Mouse (Mus musculus): ENCODE data around the gene Wdr76. TPM values are rescaled to one million over a fixed set of nuclear protein-coding genes. Genes with fewer than 3 reads are reported as not detected.
A peak's percentile ranks its signal among the peaks of the same experiment; 100 is the strongest.

Wdr76 gene
- polyA plus RNA-seq, 1 experiment from 2014 or later, result 12.6 TPM

GRCm38 (mm10) chr2:121551271-121551670 is 44.7 kb downstream of the Wdr76 start:
- no peak overlapping the region for H3K9ac ChIP-seq (ENCODE audit: low read depth, low read length)
- H3K4me1 ChIP-seq (replicated peaks; ENCODE audit: control insufficient read depth, insufficient read depth, low read length), result no peaks in the 10 kb centered on the region
- no peaks in the 10 kb centered on the region for H3K36me3 ChIP-seq (ENCODE audit: control insufficient read depth, insufficient read depth, low read length)
- no peaks in the 10 kb centered on the region for H3K27me3 ChIP-seq (ENCODE audit: control insufficient read depth, insufficient read depth, low read length)
- DNase-seq (ENCODE audit: low spot score), result no peak
- H3K4me2 ChIP-seq (replicated peaks; ENCODE audit: low read depth, low read length), result no peak overlapping the region
- ATAC-seq (ENCODE audit: low FRiP score), result no peak
- 94% methylated on average over 8 of the region's 8 CpGs for WGBS
- no peak overlapping the region for H3K4me3 ChIP-seq (ENCODE audit: low read depth, low read length)
- H3K9me3 ChIP-seq (ENCODE audit: control insufficient read depth, low read length), result no peaks in the 10 kb centered on the region
- no peak overlapping the region for H3K27ac ChIP-seq (ENCODE audit: low read depth, low read length)

GRCm38 (mm10) chr2:121563117-121563516 is 56.6 kb downstream of the Wdr76 start:
- no peak overlapping the region for H3K4me2 ChIP-seq (replicated peaks; ENCODE audit: low read depth, low read length)
- no peak overlapping the region for H3K27ac ChIP-seq (ENCODE audit: low read depth, low read length)
- no peaks in the 10 kb centered on the region for H3K36me3 ChIP-seq (ENCODE audit: control insufficient read depth, insufficient read depth, low read length)
- H3K9me3 ChIP-seq (ENCODE audit: control insufficient read depth, low read length), result no peaks in the 10 kb centered on the region
- WGBS, result 90% methylated on average over 3 of the region's 3 CpGs
- no peaks in the 10 kb centered on the region for H3K27me3 ChIP-seq (ENCODE audit: control insufficient read depth, insufficient read depth, low read length)
- no peak overlapping the region for H3K4me3 ChIP-seq (ENCODE audit: low read depth, low read length)
- ATAC-seq (ENCODE audit: low FRiP score), result no peak
- H3K9ac ChIP-seq (ENCODE audit: low read depth, low read length), result no peak overlapping the region
- no peak for DNase-seq (ENCODE audit: low spot score)
- no peaks in the 10 kb centered on the region for H3K4me1 ChIP-seq (replicated peaks; ENCODE audit: control insufficient read depth, insufficient read depth, low read length)

GRCm38 (mm10) chr2:121565911-121566310 is 59.4 kb downstream of the Wdr76 start:
- no peak for DNase-seq (ENCODE audit: low spot score)
- Histone ChIP-seq H3K36me3 (ENCODE audit: control insufficient read depth, insufficient read depth, low read length) (no peaks in the 10 kb centered on the region), H3K9me3 (ENCODE audit: control insufficient read depth, low read length) (no peaks in the 10 kb centered on the region), H3K27ac (ENCODE audit: low read depth, low read length) (no peak overlapping the region), H3K4me3 (ENCODE audit: low read depth, low read length) (no peak overlapping the region), H3K4me2 (replicated peaks; ENCODE audit: low read depth, low read length) (no peak overlapping the region), H3K9ac (ENCODE audit: low read depth, low read length) (no peak overlapping the region), H3K27me3 (ENCODE audit: control insufficient read depth, insufficient read depth, low read length) (no peaks in the 10 kb centered on the region), H3K4me1 (replicated peaks; ENCODE audit: control insufficient read depth, insufficient read depth, low read length) (no peaks in the 10 kb centered on the region)
- no peak for ATAC-seq (ENCODE audit: low FRiP score)
- WGBS, result 79% methylated on average over 5 of the region's 5 CpGs

GRCm38 (mm10) chr2:121570049-121570448 is 63.5 kb downstream of the Wdr76 start:
- WGBS, result 82% methylated on average over 3 of the region's 3 CpGs
- DNase-seq (ENCODE audit: low spot score) (no peak), ATAC-seq (ENCODE audit: low FRiP score) (no peak)
- Histone ChIP-seq H3K4me1 (replicated peaks; ENCODE audit: control insufficient read depth, insufficient read depth, low read length) (no peaks in the 10 kb centered on the region), H3K27ac (ENCODE audit: low read depth, low read length) (no peak overlapping the region), H3K9me3 (ENCODE audit: control insufficient read depth, low read length) (no peaks in the 10 kb centered on the region), H3K4me2 (replicated peaks; ENCODE audit: low read depth, low read length) (no peak overlapping the region), H3K4me3 (ENCODE audit: low read depth, low read length) (no peak overlapping the region), H3K27me3 (ENCODE audit: control insufficient read depth, insufficient read depth, low read length) (no peaks in the 10 kb centered on the region), H3K9ac (ENCODE audit: low read depth, low read length) (no peak overlapping the region), H3K36me3 (ENCODE audit: control insufficient read depth, insufficient read depth, low read length) (no peaks in the 10 kb centered on the region)

- no peaks in the 10 kb centered on the region for H3K27me3 ChIP-seq (ENCODE audit: control insufficient read depth, insufficient read depth, low read length)
- H3K9ac ChIP-seq (ENCODE audit: low read depth, low read length), result no peak overlapping the region
- 75% methylated on average over 8 of the region's 8 CpGs for WGBS
- no peaks in the 10 kb centered on the region for H3K4me1 ChIP-seq (replicated peaks; ENCODE audit: control insufficient read depth, insufficient read depth, low read length)
- DNase-seq (ENCODE audit: low spot score) (no peak), ATAC-seq (ENCODE audit: low FRiP score) (no peak)
- H3K9me3 ChIP-seq (ENCODE audit: control insufficient read depth, low read length), result no peaks in the 10 kb centered on the region
- H3K4me2 ChIP-seq (replicated peaks; ENCODE audit: low read depth, low read length), result no peak overlapping the region
- no peak overlapping the region for H3K27ac ChIP-seq (ENCODE audit: low read depth, low read length)
- H3K36me3 ChIP-seq (ENCODE audit: control insufficient read depth, insufficient read depth, low read length), result no peaks in the 10 kb centered on the region
- H3K4me3 ChIP-seq (ENCODE audit: low read depth, low read length), result no peak overlapping the region
Measured at GRCm38 (mm10) chr2:121570999-121571655, 64.6 kb downstream of the Wdr76 start.

- WGBS, result 23% methylated on average over 7 of the region's 7 CpGs
- no peaks in the 10 kb centered on the region for H3K27me3 ChIP-seq (ENCODE audit: control insufficient read depth, insufficient read depth, low read length)
- DNase-seq (ENCODE audit: low spot score) (peak; percentile 89), ATAC-seq (ENCODE audit: low FRiP score) (peak; percentile 84)
- no peaks in the 10 kb centered on the region for H3K36me3 ChIP-seq (ENCODE audit: control insufficient read depth, insufficient read depth, low read length)
- H3K4me3 ChIP-seq (ENCODE audit: low read depth, low read length), result no peak overlapping the region
- no peak overlapping the region for H3K4me2 ChIP-seq (replicated peaks; ENCODE audit: low read depth, low read length)
- H3K9me3 ChIP-seq (ENCODE audit: control insufficient read depth, low read length), result no peaks in the 10 kb centered on the region
- H3K4me1 ChIP-seq (replicated peaks; ENCODE audit: control insufficient read depth, insufficient read depth, low read length), result no peaks in the 10 kb centered on the region
- H3K9ac ChIP-seq (ENCODE audit: low read depth, low read length), result no peak overlapping the region
- no peak overlapping the region for H3K27ac ChIP-seq (ENCODE audit: low read depth, low read length)
Measured at GRCm38 (mm10) chr2:121571780-121572179, 65.3 kb downstream of the Wdr76 start.

- Histone ChIP-seq H3K4me1 (replicated peaks; ENCODE audit: control insufficient read depth, insufficient read depth, low read length) (no peaks in the 10 kb centered on the region), H3K27ac (ENCODE audit: low read depth, low read length) (no peak overlapping the region), H3K4me3 (ENCODE audit: low read depth, low read length) (no peak overlapping the region), H3K36me3 (ENCODE audit: control insufficient read depth, insufficient read depth, low read length) (no peaks in the 10 kb centered on the region), H3K4me2 (replicated peaks; ENCODE audit: low read depth, low read length) (no peak overlapping the region), H3K9me3 (ENCODE audit: control insufficient read depth, low read length) (no peaks in the 10 kb centered on the region), H3K27me3 (ENCODE audit: control insufficient read depth, insufficient read depth, low read length) (no peaks in the 10 kb centered on the region), H3K9ac (ENCODE audit: low read depth, low read length) (no peak overlapping the region)
- no peak for ATAC-seq (ENCODE audit: low FRiP score)
- WGBS, result 86% methylated on average over 9 of the region's 9 CpGs
- no peak for DNase-seq (ENCODE audit: low spot score)
Measured at GRCm38 (mm10) chr2:121574066-121574630, 67.6 kb downstream of the Wdr76 start.

- no peak for ATAC-seq (ENCODE audit: low FRiP score)
- Histone ChIP-seq H3K27ac (ENCODE audit: low read depth, low read length) (no peak overlapping the region), H3K9me3 (ENCODE audit: control insufficient read depth, low read length) (no peaks in the 10 kb centered on the region), H3K36me3 (ENCODE audit: control insufficient read depth, insufficient read depth, low read length) (no peaks in the 10 kb centered on the region), H3K4me2 (replicated peaks; ENCODE audit: low read depth, low read length) (no peak overlapping the region), H3K27me3 (ENCODE audit: control insufficient read depth, insufficient read depth, low read length) (no peaks in the 10 kb centered on the region), H3K4me3 (ENCODE audit: low read depth, low read length) (no peak overlapping the region), H3K9ac (ENCODE audit: low read depth, low read length) (no peak overlapping the region), H3K4me1 (replicated peaks; ENCODE audit: control insufficient read depth, insufficient read depth, low read length) (no peaks in the 10 kb centered on the region)
- no peak for DNase-seq (ENCODE audit: low spot score)
- WGBS, result 70% methylated on average over 8 of the region's 8 CpGs
Measured at GRCm38 (mm10) chr2:121575741-121576201, 69.2 kb downstream of the Wdr76 start.

- H3K4me2 ChIP-seq (replicated peaks; ENCODE audit: low read depth, low read length), result no peak overlapping the region
- no peak overlapping the region for H3K9ac ChIP-seq (ENCODE audit: low read depth, low read length)
- H3K27me3 ChIP-seq (ENCODE audit: control insufficient read depth, insufficient read depth, low read length), result no peaks in the 10 kb centered on the region
- no peaks in the 10 kb centered on the region for H3K9me3 ChIP-seq (ENCODE audit: control insufficient read depth, low read length)
- 89% methylated on average over 13 of the region's 13 CpGs for WGBS
- ATAC-seq (ENCODE audit: low FRiP score) (no peak), DNase-seq (ENCODE audit: low spot score) (no peak)
- H3K36me3 ChIP-seq (ENCODE audit: control insufficient read depth, insufficient read depth, low read length), result no peaks in the 10 kb centered on the region
- H3K27ac ChIP-seq (ENCODE audit: low read depth, low read length), result no peak overlapping the region
- no peaks in the 10 kb centered on the region for H3K4me1 ChIP-seq (replicated peaks; ENCODE audit: control insufficient read depth, insufficient read depth, low read length)
- H3K4me3 ChIP-seq (ENCODE audit: low read depth, low read length), result no peak overlapping the region
Measured at GRCm38 (mm10) chr2:121582809-121583376, 76.4 kb downstream of the Wdr76 start.

Measured in hindbrain, embryonic 11.5 days (tissue).